Mouse (Mus musculus) forebrain, embryonic 15.5 days (tissue): ENCODE data around the gene Pmis2. TPM values are rescaled to one million over a fixed set of nuclear protein-coding genes. Genes with fewer than 3 reads are reported as not detected.

Source experiments
- ATAC-seq: fragments of 200-750 bp; cut with Nextera tagmentation; replicated peaks from 2 replicates; pipeline ENCODE4 v1.8.0; 2017; ENCODE audit warnings: mild to moderate bottlenecking, moderate TSS enrichment, moderate library complexity
- H3K27ac ChIP-seq: fragments of 300-500 bp; sonication (generic); replicated peaks from 2 replicates; pipeline ENCODE4 v1.5.1; 2015; ENCODE audit warnings: mild to moderate bottlenecking, inconsistent platforms
- H3K27me3 ChIP-seq: fragments of 300-500 bp; sonication (generic); 2 replicates; pipeline ENCODE4 v1.6.1; 2015; ENCODE audit warnings: inconsistent platforms
- H3K36me3 ChIP-seq: fragments of 300-500 bp; sonication (generic); 2 replicates; pipeline ENCODE4 v1.6.1; 2015; ENCODE audit warnings: mild to moderate bottlenecking, inconsistent platforms
- H3K4me1 ChIP-seq: fragments of 300-500 bp; sonication (generic); 2 replicates; pipeline ENCODE4 v1.6.1; 2015; ENCODE audit warnings: inconsistent platforms
- H3K4me2 ChIP-seq: fragments of 300-500 bp; sonication (generic); replicated peaks from 2 replicates; pipeline ENCODE4 v1.6.1; 2015; ENCODE audit warnings: mild to moderate bottlenecking, inconsistent platforms
- H3K4me3 ChIP-seq: fragments of 300-500 bp; sonication (generic); 2 replicates; pipeline ENCODE4 v1.5.1; 2015; ENCODE audit warnings: mild to moderate bottlenecking, inconsistent platforms
- H3K9ac ChIP-seq: fragments of 300-500 bp; sonication (generic); replicated peaks from 2 replicates; pipeline ENCODE4 v1.6.1; 2015; ENCODE audit warnings: mild to moderate bottlenecking, inconsistent platforms
- H3K9me3 ChIP-seq: fragments of 300-500 bp; sonication (generic); 2 replicates; pipeline ENCODE4 v1.6.1; 2016; ENCODE audit warnings: inconsistent platforms
- WGBS: fragments of 180-500 bp; shearing (Covaris S2); methylation state at CpG from one replicate; pipeline ENCODE4 v1.1.7; 2015; ENCODE audit warnings: mixed read lengths; 5-methylcytosine and 5-hydroxymethylcytosine counted together
- polyA plus RNA-seq: library from polyadenylated mRNA; unstranded; fragments of >200 nt; fragmentation: Nextera tagmentation; extraction: Ambion mirVana; gene quantifications from 2 replicates; pipeline ENCODE4 v1.2.1, GENCODE M21; 2015

Pmis2 gene
- polyA plus RNA-seq, 1 experiment from 2014 or later = not detected

- H3K9me3 ChIP-seq = no peaks in the 10 kb centered on the region
- peaks cover 3% of the 10 kb centered on the region; the same call in 1 of the 2 replicates for H3K27me3 ChIP-seq
- H3K9ac ChIP-seq = no peak overlapping the region
- WGBS = 86% methylated on average over 5 of the region's 5 CpGs
- H3K4me3 ChIP-seq = no peak overlapping the region
- ATAC-seq = 0 out of 2 replicates have a peak, but pooled peaks have one; percentile 5
- H3K4me2 ChIP-seq = no peak overlapping the region
- H3K4me1 ChIP-seq = peaks cover 14% of the 10 kb centered on the region
- H3K36me3 ChIP-seq = peaks cover 23% of the 10 kb centered on the region
- peak overlapping the region; percentile 62; the same call in 1 of the 2 replicates for H3K27ac ChIP-seq
Measured at GRCm38 (mm10) chr7:30626647-30627046, 44.8 kb downstream of the Pmis2 start.

- Histone ChIP-seq H3K27me3 (no peaks in the 10 kb centered on the region), H3K9me3 (no peaks in the 10 kb centered on the region), H3K36me3 (peaks cover 28% of the 10 kb centered on the region), H3K4me3 (peak within 1 kb of the TSS; percentile 57), H3K4me1 (peaks cover 14% of the 10 kb centered on the region), H3K4me2 (peak within 1 kb of the TSS; percentile 85), H3K9ac (peak within 1 kb of the TSS; percentile 64), H3K27ac (peak within 1 kb of the TSS; percentile 62)
- under 1% methylated on average over 44 of the region's 44 CpGs for WGBS
- peak; percentile 94 for ATAC-seq
Measured at GRCm38 (mm10) chr7:30625530-30626384, 45.6 kb downstream of the Pmis2 start, which contains the start of gene Cox6b1. Cox6b1 (minus strand) TSS chr7:30626151.

Other genes starting within 250 kb of the Pmis2 start
- 1.9 TPM in 2 replicates for gene Nfkbid, start 249.9 kb downstream of the Pmis2 start, polyA plus RNA-seq
- gene Aplp1, start 226.1 kb downstream of the Pmis2 start, polyA plus RNA-seq = 544 and 608 TPM in 2 replicates
- 0.20 and 0.47 TPM in 2 replicates for gene Kirrel2, start 213.9 kb downstream of the Pmis2 start, polyA plus RNA-seq
- gene Nphs1, start 213.3 kb downstream of the Pmis2 start, polyA plus RNA-seq = 0.23 TPM in 1 of 2 replicates, not detected in the other
- gene Prodh2, start 178.0 kb downstream of the Pmis2 start, polyA plus RNA-seq = not detected in 2 replicates
- gene Arhgap33, start 136.5 kb downstream of the Pmis2 start, polyA plus RNA-seq = 115 and 121 TPM in 2 replicates
- gene Hspb6, start 119.4 kb downstream of the Pmis2 start, polyA plus RNA-seq = 9.3 and 10.4 TPM in 2 replicates
- gene Proser3, start 119.3 kb downstream of the Pmis2 start, polyA plus RNA-seq = 12.3 and 13.9 TPM in 2 replicates
- 58.9 and 63.3 TPM in 2 replicates for gene Lin37, start 111.8 kb downstream of the Pmis2 start, polyA plus RNA-seq
- gene U2af1l4, start 108.3 kb downstream of the Pmis2 start, polyA plus RNA-seq = 118 and 122 TPM in 2 replicates
- gene Gm49396, start 108.3 kb downstream of the Pmis2 start, polyA plus RNA-seq = 21.7 and 22.7 TPM in 2 replicates
- 131 and 138 TPM in 2 replicates for gene Psenen, start 108.0 kb downstream of the Pmis2 start, polyA plus RNA-seq
- gene Igflr1, start 106.2 kb downstream of the Pmis2 start, polyA plus RNA-seq = 6.3 and 6.6 TPM in 2 replicates
- 10.4 and 12.0 TPM in 2 replicates for gene Kmt2b, start 82.9 kb downstream of the Pmis2 start, polyA plus RNA-seq
- gene Zbtb32, start 72.7 kb downstream of the Pmis2 start, polyA plus RNA-seq = 0.33 and 0.50 TPM in 2 replicates
- 0.11 and 0.47 TPM in 2 replicates for gene Upk1a, start 58.8 kb downstream of the Pmis2 start, polyA plus RNA-seq
- gene Cox6b1, start 45.5 kb downstream of the Pmis2 start, polyA plus RNA-seq = 899 and 915 TPM in 2 replicates
- not detected in 2 replicates for gene Etv2, start 35.8 kb downstream of the Pmis2 start, polyA plus RNA-seq
- 167 and 169 TPM in 2 replicates for gene Rbm42, start 21.3 kb downstream of the Pmis2 start, polyA plus RNA-seq
- 36.2 and 38.3 TPM in 2 replicates for gene Haus5, start 6.6 kb downstream of the Pmis2 start, polyA plus RNA-seq
- not detected in 2 replicates for gene 2200002J24Rik, start 27.3 kb upstream of the Pmis2 start, polyA plus RNA-seq
- gene Atp4a, start 40.6 kb upstream of the Pmis2 start, polyA plus RNA-seq = 1.1 and 1.9 TPM in 2 replicates
- gene Tmem147, start 57.9 kb upstream of the Pmis2 start, polyA plus RNA-seq = 197 and 199 TPM in 2 replicates
- gene Gapdhs, start 72.1 kb upstream of the Pmis2 start, polyA plus RNA-seq = 1.1 TPM in 2 replicates
- 1.6 and 2.0 TPM in 2 replicates for gene Sbsn, start 79.9 kb upstream of the Pmis2 start, polyA plus RNA-seq
- 0.26 and 0.74 TPM in 2 replicates for gene Dmkn, start 92.2 kb upstream of the Pmis2 start, polyA plus RNA-seq
- 1.3 TPM in 1 of 2 replicates, not detected in the other for gene Krtdap, start 116.3 kb upstream of the Pmis2 start, polyA plus RNA-seq
- gene Ffar2, start 152.2 kb upstream of the Pmis2 start, polyA plus RNA-seq = 0.17 and 0.24 TPM in 2 replicates
- gene Ffar3, start 184.6 kb upstream of the Pmis2 start, polyA plus RNA-seq = not detected in 2 replicates
- gene Ffar1, start 190.0 kb upstream of the Pmis2 start, polyA plus RNA-seq = not detected in 2 replicates
- not detected in 2 replicates for gene Cd22, start 208.7 kb upstream of the Pmis2 start, polyA plus RNA-seq
- gene Mag, start 243.3 kb upstream of the Pmis2 start, polyA plus RNA-seq = 0.77 and 1.0 TPM in 2 replicates